Mouse (Mus musculus) lung, postnatal 0 days (tissue): ENCODE data around the gene Gtf2i.

Experiments
- CTCF ChIP-seq: IDR thresholded peaks from 2 replicates; pipeline ENCODE4 v1.5.1; 2016; ENCODE audit warnings: antibody characterized with exemption, mild to moderate bottlenecking
- EP300 ChIP-seq: IDR thresholded peaks from 2 replicates; pipeline ENCODE4 v1.6.1; 2016; ENCODE audit warnings: antibody characterized with exemption, mild to moderate bottlenecking, control low read depth

GRCm38 (mm10) chr5:134350660-134351059, 36.1 kb upstream of the Gtf2i start:
- no peak for TF ChIP-seq CTCF
- no peak for TF ChIP-seq EP300
